Mouse (Mus musculus) lung, embryonic 15.5 days (tissue): ENCODE measurements at regions not wholly inside any gene's neighbourhood (a gene's known extent, or its start where the extent isn't known, plus 50 kb on each side); places are given as distances from the start of the nearest gene placed in this dataset.

Experiments
- ATAC-seq: fragments of 200-750 bp; cut with Nextera tagmentation; 2 replicates; pipeline ENCODE4 v1.8.0; 2017; ENCODE audit warnings: moderate number of reproducible peaks, borderline replicate concordance; ENCODE audit not compliant: low FRiP score, low TSS enrichment; ENCODE audit errors: extremely low read depth
- H3K27ac ChIP-seq: fragments of 300-500 bp; sonication (generic); 2 replicates; pipeline ENCODE4 v1.5.1; 2015; ENCODE audit warnings: moderate library complexity, mild to moderate bottlenecking, inconsistent platforms
- H3K27me3 ChIP-seq: fragments of 300-500 bp; sonication (generic); 2 replicates; pipeline ENCODE4 v1.6.1; 2015; ENCODE audit warnings: inconsistent platforms
- H3K36me3 ChIP-seq: fragments of 300-500 bp; sonication (generic); 2 replicates; pipeline ENCODE4 v1.6.1; 2015; ENCODE audit warnings: inconsistent platforms
- H3K4me1 ChIP-seq: fragments of 300-500 bp; sonication (generic); 2 replicates; pipeline ENCODE4 v1.6.1; 2015; ENCODE audit warnings: inconsistent platforms
- H3K4me2 ChIP-seq: fragments of 300-500 bp; sonication (generic); 2 replicates; pipeline ENCODE4 v1.6.1; 2015; ENCODE audit warnings: inconsistent platforms, mild to moderate bottlenecking, moderate library complexity
- H3K4me3 ChIP-seq: fragments of 300-500 bp; sonication (generic); 2 replicates; pipeline ENCODE4 v1.5.1; 2015; ENCODE audit warnings: mild to moderate bottlenecking, inconsistent platforms
- H3K9ac ChIP-seq: fragments of 300-500 bp; sonication (generic); 2 replicates; pipeline ENCODE4 v1.6.1; 2015; ENCODE audit warnings: inconsistent platforms
- H3K9me3 ChIP-seq: fragments of 300-500 bp; sonication (generic); 2 replicates; pipeline ENCODE4 v1.6.1; 2016; ENCODE audit warnings: inconsistent platforms
- WGBS: fragments of 180-500 bp; shearing (Covaris S2); methylation state at CpG from one replicate; pipeline ENCODE4 v1.1.7; 2015; 5-methylcytosine and 5-hydroxymethylcytosine counted together

DNA sequence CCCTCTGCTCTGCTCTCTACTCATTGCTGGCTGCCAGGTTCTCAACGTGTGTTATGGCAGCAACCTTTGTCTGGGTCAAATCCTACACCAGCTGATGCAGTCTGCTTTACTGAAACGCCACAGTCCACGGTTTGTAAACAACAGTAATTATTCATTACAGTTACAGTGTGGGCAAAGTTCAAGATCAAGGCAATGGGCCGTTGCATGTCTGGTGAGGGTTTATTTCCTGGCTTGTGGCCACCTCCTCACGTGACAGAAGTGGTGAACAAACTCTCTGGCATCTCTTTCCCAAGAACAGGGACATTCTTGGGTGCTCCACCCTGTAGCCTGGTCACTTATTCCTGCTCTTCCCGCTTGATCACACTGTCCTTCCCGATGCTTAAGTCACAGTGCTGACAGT lies 295.3 kb upstream of the Rtl1 start:
- Histone ChIP-seq H3K27ac (no peak overlapping the region), H3K4me2 (no peak overlapping the region), H3K9ac (no peak overlapping the region), H3K27me3 (no peaks in the 10 kb centered on the region), H3K9me3 (no peaks in the 10 kb centered on the region), H3K4me3 (no peak overlapping the region), H3K36me3 (no peaks in the 10 kb centered on the region), H3K4me1 (no peaks in the 10 kb centered on the region)
- no peak for ATAC-seq
- 55% methylated on average over 7 of the region's 7 CpGs for WGBS

DNA sequence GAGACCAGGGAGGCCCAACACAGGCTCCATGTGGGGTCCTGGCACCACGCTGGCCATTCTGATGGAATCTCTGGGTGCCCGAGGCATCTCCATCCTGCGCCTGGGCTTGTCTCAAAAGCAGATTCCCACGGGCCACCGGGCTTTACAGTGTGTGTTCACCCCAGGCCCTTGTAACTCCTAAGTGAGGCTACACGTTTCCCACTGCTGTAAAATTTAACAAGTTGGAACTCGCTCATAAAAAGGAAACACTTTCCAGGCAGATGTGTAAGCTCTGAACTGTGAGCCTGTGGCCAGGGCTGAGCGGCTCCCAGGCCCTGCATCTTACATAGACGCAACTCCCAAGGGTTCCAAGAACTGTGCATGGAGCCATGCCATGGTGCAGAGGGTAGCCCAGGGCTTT lies 296.3 kb upstream of the Rtl1 start:
- H3K9me3 ChIP-seq: no peaks in the 10 kb centered on the region
- H3K36me3 ChIP-seq: no peaks in the 10 kb centered on the region

DNA sequence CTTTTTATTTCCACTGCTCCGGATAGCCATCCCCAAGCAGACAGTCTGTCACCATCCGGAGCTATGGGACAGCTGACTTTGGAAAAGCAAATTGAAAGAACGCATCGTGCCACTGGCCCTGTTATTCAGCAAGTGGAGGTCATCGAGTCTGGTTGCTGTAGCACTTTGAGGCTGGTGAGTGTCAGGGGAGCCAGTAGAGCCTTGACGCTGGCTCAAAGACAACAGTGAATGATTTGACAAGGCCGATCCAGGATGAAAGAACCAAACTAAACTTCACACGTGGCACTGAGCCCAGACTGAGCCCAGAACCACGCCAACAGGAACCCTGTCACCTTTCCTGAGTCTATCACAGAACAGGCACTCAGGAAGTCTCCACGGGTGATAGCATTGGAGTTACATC lies 296.8 kb upstream of the Rtl1 start:
- Histone ChIP-seq H3K27ac (no peak overlapping the region), H3K27me3 (no peaks in the 10 kb centered on the region), H3K36me3 (no peaks in the 10 kb centered on the region), H3K9ac (no peak overlapping the region), H3K4me2 (no peak overlapping the region), H3K4me1 (no peaks in the 10 kb centered on the region), H3K4me3 (no peak overlapping the region), H3K9me3 (no peaks in the 10 kb centered on the region)
- 73% methylated on average over 10 of the region's 10 CpGs for WGBS
- no peak for ATAC-seq

More for the DNA sequence above, 296.3 kb upstream of the Rtl1 start:
- H3K4me1 ChIP-seq: no peaks in the 10 kb centered on the region
- no peak for ATAC-seq
- 92% methylated on average over 9 of the region's 9 CpGs for WGBS
- H3K4me2 ChIP-seq: no peak overlapping the region
- H3K9ac ChIP-seq: no peak overlapping the region
- H3K27ac ChIP-seq: no peak overlapping the region
- H3K27me3 ChIP-seq: no peaks in the 10 kb centered on the region
- H3K4me3 ChIP-seq: no peak overlapping the region

DNA sequence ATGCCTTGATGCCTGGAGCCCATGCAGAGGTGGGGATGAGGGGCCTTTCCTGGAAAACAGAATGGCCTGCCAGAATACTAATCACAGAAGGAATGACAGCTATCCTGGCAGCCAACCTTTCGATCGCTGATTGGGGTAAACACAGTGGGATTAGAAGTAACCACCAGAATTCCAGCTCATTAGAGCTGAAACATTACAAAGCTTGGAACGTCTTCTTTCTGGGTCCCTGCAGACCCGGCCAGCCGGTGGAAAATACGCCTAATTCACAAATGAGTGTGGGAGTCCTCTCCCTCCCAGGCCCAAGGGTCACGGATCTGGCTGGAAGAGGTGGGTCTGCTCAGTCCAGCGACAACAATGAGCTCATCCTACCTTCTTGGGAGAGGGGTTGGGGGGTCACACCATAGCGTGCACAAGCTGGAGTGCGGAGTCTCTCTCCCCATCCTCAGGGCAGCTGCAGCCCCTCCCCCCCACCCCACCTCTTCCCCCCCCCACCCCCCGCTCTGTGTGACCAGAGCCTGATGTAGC lies 297.8 kb upstream of the Rtl1 start:
- no peak overlapping the region for H3K4me3 ChIP-seq
- no peak for ATAC-seq
- no peaks in the 10 kb centered on the region for H3K9me3 ChIP-seq
- H3K4me1 ChIP-seq: no peaks in the 10 kb centered on the region
- 73% methylated on average over 11 of the region's 11 CpGs for WGBS
- H3K9ac ChIP-seq: no peak overlapping the region
- no peak overlapping the region for H3K4me2 ChIP-seq
- H3K27ac ChIP-seq: no peak overlapping the region
- H3K27me3 ChIP-seq: no peaks in the 10 kb centered on the region
- H3K36me3 ChIP-seq: no peaks in the 10 kb centered on the region

DNA sequence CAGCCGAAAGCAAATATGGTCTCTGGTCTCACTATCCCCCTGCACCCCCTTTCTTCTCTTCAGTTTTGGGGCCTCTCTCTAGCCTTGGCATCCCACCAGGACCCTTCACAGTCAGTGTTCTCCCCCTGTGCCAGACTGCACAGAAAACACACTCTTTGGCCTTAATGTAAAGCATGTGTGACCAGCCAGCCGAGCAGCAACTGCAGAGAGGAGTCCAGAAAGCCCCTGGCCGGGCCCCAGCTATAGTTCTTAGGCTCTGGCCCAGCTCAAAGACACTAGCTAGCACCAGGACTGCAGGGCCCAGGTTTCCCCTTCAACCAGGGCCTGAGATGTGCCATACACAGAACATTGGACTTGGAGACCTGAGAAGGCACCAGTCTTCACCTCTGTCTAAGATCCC lies 299.3 kb upstream of the Rtl1 start:
- H3K27ac ChIP-seq: no peak overlapping the region
- no peaks in the 10 kb centered on the region for H3K9me3 ChIP-seq
- H3K4me3 ChIP-seq: no peak overlapping the region
- 74% methylated on average over 3 of the region's 3 CpGs for WGBS
- no peak overlapping the region for H3K4me2 ChIP-seq
- H3K4me1 ChIP-seq: no peaks in the 10 kb centered on the region
- no peaks in the 10 kb centered on the region for H3K27me3 ChIP-seq
- no peak overlapping the region for H3K9ac ChIP-seq
- no peak for ATAC-seq
- H3K36me3 ChIP-seq: no peaks in the 10 kb centered on the region

DNA sequence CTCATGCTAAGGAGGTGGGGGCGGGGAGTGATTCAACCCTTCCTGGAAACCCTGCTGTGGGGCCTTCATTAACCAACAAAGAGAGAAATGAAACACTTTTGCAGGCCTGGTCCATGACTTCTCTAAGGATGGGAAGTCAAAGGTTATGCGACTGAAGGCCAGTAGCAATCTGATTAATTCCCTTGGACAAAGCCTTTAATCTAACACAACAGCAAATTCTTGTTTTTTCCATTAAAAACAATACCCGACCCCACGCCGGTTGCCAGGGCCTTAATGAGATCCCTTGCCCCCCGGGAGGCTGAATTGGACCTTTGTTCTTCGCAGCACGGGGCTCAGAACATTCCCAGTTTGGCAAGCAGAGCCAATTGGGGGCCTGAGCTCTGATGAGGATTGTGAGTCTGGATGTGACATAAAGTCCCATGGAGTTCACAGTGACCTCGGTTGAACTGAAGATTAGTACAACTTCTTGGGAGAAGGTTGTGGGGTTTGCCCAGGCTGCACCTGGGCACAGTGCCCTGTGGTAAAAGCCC lies 310.9 kb upstream of the Rtl1 start:
- no peak overlapping the region for H3K9ac ChIP-seq
- no peaks in the 10 kb centered on the region for H3K36me3 ChIP-seq
- no peaks in the 10 kb centered on the region for H3K27me3 ChIP-seq
- WGBS: 71% methylated on average over 9 of the region's 9 CpGs
- no peaks in the 10 kb centered on the region for H3K9me3 ChIP-seq
- H3K27ac ChIP-seq: no peak overlapping the region
- H3K4me1 ChIP-seq: no peaks in the 10 kb centered on the region
- ATAC-seq: no peak
- H3K4me3 ChIP-seq: no peak overlapping the region
- H3K4me2 ChIP-seq: no peak overlapping the region

DNA sequence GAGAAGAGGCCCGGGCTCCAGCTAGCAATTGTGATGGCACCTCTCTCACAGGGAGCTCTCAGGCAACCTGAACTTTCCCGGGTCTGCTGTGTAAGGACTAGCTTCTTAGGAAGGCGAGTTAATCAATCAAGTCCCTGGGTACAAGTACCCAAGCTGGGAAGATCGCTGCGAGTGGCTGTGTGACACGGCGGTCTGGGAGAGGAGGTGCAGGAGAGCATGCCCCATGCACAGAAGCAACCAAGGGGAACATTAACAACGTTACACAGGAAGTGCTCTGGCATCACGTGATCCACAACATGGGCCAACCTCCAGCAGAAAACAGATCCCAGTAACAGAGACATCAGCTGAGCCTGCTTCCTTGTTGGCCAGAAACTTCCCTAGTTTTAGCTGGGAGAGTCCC lies 311.4 kb upstream of the Rtl1 start:
- no peaks in the 10 kb centered on the region for H3K9me3 ChIP-seq
- ATAC-seq: no peak
- no peaks in the 10 kb centered on the region for H3K36me3 ChIP-seq
- no peaks in the 10 kb centered on the region for H3K4me1 ChIP-seq
- H3K4me3 ChIP-seq: no peak overlapping the region
- WGBS: 66% methylated on average over 9 of the region's 9 CpGs
- H3K4me2 ChIP-seq: no peak overlapping the region
- no peaks in the 10 kb centered on the region for H3K27me3 ChIP-seq
- no peak overlapping the region for H3K27ac ChIP-seq
- no peak overlapping the region for H3K9ac ChIP-seq

DNA sequence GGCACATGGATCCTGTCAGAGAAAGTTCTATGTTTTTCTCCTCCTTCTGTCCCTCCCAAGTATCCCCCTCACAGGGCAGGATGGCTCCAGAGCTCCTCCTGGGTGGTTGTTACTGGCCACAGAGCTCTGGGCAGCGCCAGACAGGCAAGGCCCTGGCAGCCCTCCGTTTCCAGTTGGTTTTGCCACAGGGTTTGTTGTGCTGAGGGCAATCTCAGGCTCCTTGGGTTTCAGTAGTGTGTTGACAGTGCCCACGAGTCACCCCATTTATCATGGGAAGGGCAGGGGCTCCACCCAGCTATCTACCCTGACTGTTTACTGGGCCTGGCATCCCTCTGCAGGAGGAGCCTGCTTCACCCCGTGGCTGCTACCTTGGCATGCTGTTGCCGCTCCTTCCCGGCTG lies 317.6 kb upstream of the Rtl1 start:
- Histone ChIP-seq H3K4me1 (no peaks in the 10 kb centered on the region), H3K9ac (no peak overlapping the region), H3K27me3 (no peaks in the 10 kb centered on the region), H3K4me3 (no peak overlapping the region), H3K4me2 (no peak overlapping the region), H3K36me3 (no peaks in the 10 kb centered on the region), H3K27ac (no peak overlapping the region), H3K9me3 (no peaks in the 10 kb centered on the region)
- no peak; the same call in 1 of the 2 replicates for ATAC-seq
- 58% methylated on average over 6 of the region's 6 CpGs for WGBS

DNA sequence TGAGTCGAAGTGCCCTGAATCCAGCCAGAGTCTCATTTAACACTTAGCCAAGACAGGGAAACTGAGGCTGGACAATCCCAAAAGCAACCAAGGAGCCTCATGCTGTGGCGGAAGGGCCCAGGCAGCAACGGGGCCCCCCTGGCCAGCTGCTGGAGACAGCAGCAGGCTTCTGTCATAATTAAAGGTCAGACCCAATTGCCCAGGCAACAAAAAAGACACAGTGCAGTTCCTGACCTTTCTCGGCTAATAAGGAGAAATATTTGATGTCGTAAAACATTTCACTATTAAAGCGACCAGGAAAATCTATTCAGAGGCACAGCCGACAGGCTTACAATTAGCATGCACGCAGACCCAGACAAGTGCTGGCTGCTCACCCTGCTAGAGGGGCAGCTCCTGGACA lies 318.8 kb upstream of the Rtl1 start:
- Histone ChIP-seq H3K4me2 (no peak overlapping the region), H3K9me3 (no peaks in the 10 kb centered on the region), H3K4me1 (no peaks in the 10 kb centered on the region), H3K27me3 (no peaks in the 10 kb centered on the region), H3K27ac (no peak overlapping the region), H3K4me3 (no peak overlapping the region), H3K36me3 (no peaks in the 10 kb centered on the region), H3K9ac (no peak overlapping the region)
- no peak for ATAC-seq
- 69% methylated on average over 8 of the region's 8 CpGs for WGBS

DNA sequence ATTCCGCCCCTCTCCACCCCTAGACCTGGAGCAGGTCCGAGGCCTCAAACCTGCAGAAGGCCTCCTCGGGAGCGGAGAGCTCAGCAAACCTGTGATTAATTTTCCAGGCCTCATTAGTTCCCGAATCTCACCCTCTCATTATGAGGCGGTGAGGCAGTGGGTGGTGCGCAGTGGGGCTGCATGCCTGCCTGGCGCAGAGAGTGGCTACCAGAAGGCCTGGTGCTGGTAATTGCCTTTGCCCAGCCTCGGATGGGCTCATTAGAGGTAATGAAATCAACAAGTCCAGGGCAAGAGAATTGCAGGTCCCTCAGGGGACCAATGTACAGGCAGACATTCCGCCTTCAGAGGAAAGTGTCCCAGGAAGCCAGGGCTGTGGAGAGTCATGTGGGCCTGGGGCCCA lies 322.0 kb upstream of the Rtl1 start:
- Histone ChIP-seq H3K36me3 (no peaks in the 10 kb centered on the region), H3K4me3 (no peak overlapping the region), H3K27me3 (no peaks in the 10 kb centered on the region), H3K9ac (no peak overlapping the region), H3K4me1 (no peaks in the 10 kb centered on the region), H3K27ac (no peak overlapping the region), H3K9me3 (no peaks in the 10 kb centered on the region), H3K4me2 (no peak overlapping the region)
- no peak for ATAC-seq
- WGBS: 86% methylated on average over 10 of the region's 10 CpGs

DNA sequence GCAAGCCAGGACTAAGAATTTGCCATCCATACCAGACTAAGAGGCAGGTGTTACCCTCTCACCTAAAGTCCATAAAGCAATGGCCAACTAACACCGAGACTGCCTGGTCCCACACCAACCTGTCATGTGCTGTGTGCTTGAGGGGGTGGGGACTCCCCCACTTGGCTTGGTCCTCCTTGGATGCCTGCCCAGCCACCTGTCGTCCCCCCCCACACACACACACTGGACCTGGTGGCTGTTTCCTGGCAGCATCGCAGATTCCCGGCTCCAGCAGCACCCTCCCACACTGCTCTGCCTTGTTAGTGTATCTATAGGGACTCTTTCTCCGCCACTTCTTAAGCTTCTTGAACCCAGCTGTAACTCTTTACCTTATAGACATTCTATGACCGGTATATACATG lies 325.7 kb upstream of the Rtl1 start:
- Histone ChIP-seq H3K9ac (no peak overlapping the region), H3K9me3 (no peaks in the 10 kb centered on the region), H3K36me3 (no peaks in the 10 kb centered on the region), H3K4me2 (no peak overlapping the region), H3K4me3 (no peak overlapping the region), H3K27me3 (no peaks in the 10 kb centered on the region), H3K4me1 (no peaks in the 10 kb centered on the region), H3K27ac (no peak overlapping the region)
- ATAC-seq: no peak
- 67% methylated on average over 6 of the region's 6 CpGs for WGBS

DNA sequence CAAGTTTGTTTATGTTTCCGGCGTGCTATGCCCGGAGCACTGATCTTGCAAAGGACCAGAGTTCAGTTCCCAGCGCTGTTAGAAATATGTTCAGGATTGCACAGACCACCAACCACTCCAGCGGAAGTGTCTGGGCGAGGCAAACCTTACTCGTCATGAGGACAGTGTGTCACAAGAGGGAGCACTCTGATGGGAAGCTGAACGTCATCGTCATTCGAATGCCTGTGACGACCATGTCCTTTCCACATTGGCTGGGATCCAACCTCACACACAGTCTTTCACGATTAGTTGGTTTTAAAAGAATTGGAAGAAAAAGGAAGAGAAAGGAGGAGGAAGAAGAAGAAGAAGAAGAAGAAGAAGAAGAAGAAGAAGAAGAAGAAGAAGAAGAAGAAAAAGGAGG lies 326.5 kb upstream of the Rtl1 start:
- Histone ChIP-seq H3K9me3 (no peaks in the 10 kb centered on the region), H3K27me3 (no peaks in the 10 kb centered on the region), H3K27ac (no peak overlapping the region), H3K4me2 (no peak overlapping the region), H3K36me3 (no peaks in the 10 kb centered on the region), H3K4me3 (no peak overlapping the region), H3K9ac (no peak overlapping the region), H3K4me1 (no peaks in the 10 kb centered on the region)
- no peak for ATAC-seq
- WGBS: 43% methylated on average over 12 of the region's 12 CpGs

DNA sequence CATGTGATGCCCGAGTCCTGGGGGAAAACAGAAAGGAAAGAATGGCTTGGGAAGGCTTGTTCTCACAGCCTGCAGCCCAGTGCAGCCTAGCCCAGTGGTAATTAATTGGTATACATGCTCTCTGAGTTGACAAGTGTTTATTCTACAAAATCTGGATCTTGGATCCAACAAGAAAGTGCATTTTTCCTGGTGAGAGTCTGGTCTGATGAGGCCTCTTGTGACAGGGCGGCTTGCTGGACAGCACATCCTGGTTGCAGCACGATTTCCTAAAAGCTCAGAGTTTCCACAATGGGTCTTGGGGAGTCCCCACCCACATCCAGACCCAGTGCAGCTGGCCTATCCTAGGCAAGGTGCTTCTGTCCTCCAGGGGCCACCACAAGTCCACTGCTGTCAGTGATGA lies 332.7 kb upstream of the Dio3 start:
- H3K27me3 ChIP-seq: no peaks in the 10 kb centered on the region
- H3K27ac ChIP-seq: peak overlapping the region; percentile 51
- H3K4me1 ChIP-seq: peaks cover 33% of the 10 kb centered on the region
- H3K9ac ChIP-seq: no peak overlapping the region
- H3K4me3 ChIP-seq: no peak overlapping the region
- 36% methylated on average over 3 of the region's 3 CpGs for WGBS
- no peaks in the 10 kb centered on the region for H3K36me3 ChIP-seq
- ATAC-seq: peak; percentile 58; the same call in 1 of the 2 replicates
- H3K4me2 ChIP-seq: no peak overlapping the region
- no peaks in the 10 kb centered on the region for H3K9me3 ChIP-seq
